Mouse (Mus musculus): ENCODE measurements around the gene Atf6. TPM values are rescaled to one million over a fixed set of nuclear protein-coding genes. Genes with fewer than 3 reads are reported as not detected.

The Atf6 gene
- total RNA-seq, 1 experiment from 2014 or later: 49.6 TPM

GRCm38 (mm10) chr1:170731865-170732595 is 135.5 kb downstream of the Atf6 start:
- ATAC-seq (replicated peaks; ENCODE audit: insufficient number of reproducible peaks, low FRiP score, low TSS enrichment, poor library complexity, severe bottlenecking): no peak

GRCm38 (mm10) chr1:170729267-170729962 is 138.2 kb downstream of the Atf6 start:
- ATAC-seq (replicated peaks; ENCODE audit: insufficient number of reproducible peaks, low FRiP score, low TSS enrichment, poor library complexity, severe bottlenecking): no peak

- ATAC-seq (replicated peaks; ENCODE audit: insufficient number of reproducible peaks, low FRiP score, low TSS enrichment, poor library complexity, severe bottlenecking): no peak
Observed at GRCm38 (mm10) chr1:170728524-170728923, 139.0 kb downstream of the Atf6 start.

GRCm38 (mm10) chr1:170721560-170721959 is 146.0 kb downstream of the Atf6 start:
- ATAC-seq (replicated peaks; ENCODE audit: insufficient number of reproducible peaks, low FRiP score, low TSS enrichment, poor library complexity, severe bottlenecking): no peak

- ATAC-seq (replicated peaks; ENCODE audit: insufficient number of reproducible peaks, low FRiP score, low TSS enrichment, poor library complexity, severe bottlenecking): no peak
Observed at GRCm38 (mm10) chr1:170718133-170718810, 149.3 kb downstream of the Atf6 start.

- ATAC-seq (replicated peaks; ENCODE audit: insufficient number of reproducible peaks, low FRiP score, low TSS enrichment, poor library complexity, severe bottlenecking): no peak
Observed at GRCm38 (mm10) chr1:170717241-170717828, 150.2 kb downstream of the Atf6 start.

GRCm38 (mm10) chr1:170711731-170712130 is 155.8 kb downstream of the Atf6 start:
- ATAC-seq (replicated peaks; ENCODE audit: insufficient number of reproducible peaks, low FRiP score, low TSS enrichment, poor library complexity, severe bottlenecking): no peak

GRCm38 (mm10) chr1:170709969-170710368 is 157.6 kb downstream of the Atf6 start:
- ATAC-seq (replicated peaks; ENCODE audit: insufficient number of reproducible peaks, low FRiP score, low TSS enrichment, poor library complexity, severe bottlenecking): no peak

GRCm38 (mm10) chr1:170709481-170709880 is 158.1 kb downstream of the Atf6 start:
- peak; percentile 97 for ATAC-seq (replicated peaks; ENCODE audit: insufficient number of reproducible peaks, low FRiP score, low TSS enrichment, poor library complexity, severe bottlenecking)

GRCm38 (mm10) chr1:170709034-170709433 is 158.5 kb downstream of the Atf6 start:
- ATAC-seq (replicated peaks; ENCODE audit: insufficient number of reproducible peaks, low FRiP score, low TSS enrichment, poor library complexity, severe bottlenecking): 0 out of 2 replicates have a peak, but pooled peaks have one; percentile 18

GRCm38 (mm10) chr1:170706046-170706445 is 161.5 kb downstream of the Atf6 start:
- ATAC-seq (replicated peaks; ENCODE audit: insufficient number of reproducible peaks, low FRiP score, low TSS enrichment, poor library complexity, severe bottlenecking): no peak

- ATAC-seq (replicated peaks; ENCODE audit: insufficient number of reproducible peaks, low FRiP score, low TSS enrichment, poor library complexity, severe bottlenecking): no peak
Observed at GRCm38 (mm10) chr1:170704911-170705594, 162.5 kb downstream of the Atf6 start.

- no peak for ATAC-seq (replicated peaks; ENCODE audit: insufficient number of reproducible peaks, low FRiP score, low TSS enrichment, poor library complexity, severe bottlenecking)
Observed at GRCm38 (mm10) chr1:170704103-170704502, 163.5 kb downstream of the Atf6 start.

- no peak for ATAC-seq (replicated peaks; ENCODE audit: insufficient number of reproducible peaks, low FRiP score, low TSS enrichment, poor library complexity, severe bottlenecking)
Observed at GRCm38 (mm10) chr1:170702958-170703357, 164.6 kb downstream of the Atf6 start.

GRCm38 (mm10) chr1:170702263-170702662 is 165.3 kb downstream of the Atf6 start:
- ATAC-seq (replicated peaks; ENCODE audit: insufficient number of reproducible peaks, low FRiP score, low TSS enrichment, poor library complexity, severe bottlenecking): peak; percentile 21; the same call in 1 of the 2 replicates

- ATAC-seq (replicated peaks; ENCODE audit: insufficient number of reproducible peaks, low FRiP score, low TSS enrichment, poor library complexity, severe bottlenecking): no peak
Observed at GRCm38 (mm10) chr1:170701582-170701981, 166.0 kb downstream of the Atf6 start.

- no peak for ATAC-seq (replicated peaks; ENCODE audit: insufficient number of reproducible peaks, low FRiP score, low TSS enrichment, poor library complexity, severe bottlenecking)
Observed at GRCm38 (mm10) chr1:170701178-170701577, 166.4 kb downstream of the Atf6 start.

GRCm38 (mm10) chr1:170700496-170701027 is 167.0 kb downstream of the Atf6 start:
- no peak for ATAC-seq (replicated peaks; ENCODE audit: insufficient number of reproducible peaks, low FRiP score, low TSS enrichment, poor library complexity, severe bottlenecking)
